Comparison of ENCODE assay signal across 31 mouse cellular contexts in the genomic region with DNA sequence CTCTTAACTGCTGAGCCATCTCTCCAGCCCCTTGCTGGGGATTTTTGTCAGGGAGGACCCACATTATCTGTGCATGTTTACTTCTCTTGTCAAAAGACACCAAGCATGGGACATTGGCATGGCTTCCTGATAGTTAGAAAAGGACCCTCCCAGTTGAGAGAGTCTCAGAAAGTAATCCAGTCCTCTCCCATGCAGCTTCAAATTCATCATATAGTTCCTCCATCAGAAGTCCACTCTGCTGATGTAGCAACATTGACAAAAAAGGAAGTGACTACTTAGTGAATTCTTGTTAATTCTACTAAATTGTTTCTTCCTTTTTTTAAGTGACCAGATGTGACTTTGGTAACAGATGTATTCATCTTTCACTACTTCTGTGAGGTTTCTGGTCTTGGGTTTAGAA. TPM values are rescaled to one million over a fixed set of nuclear protein-coding genes. Genes with fewer than 3 reads are reported as not detected.
DNase-seq lines count a peak whose midpoint lies in the region; ATAC-seq and TF ChIP-seq lines count a peak whose summit lies in the region.
"Had no signal": no experiment of that assay in that cellular context is flagged by ENCODE, and none has a peak within 500 bp of the region (broad histone marks: within the 10 kb centered on the region; RNA-seq: fewer than 3 reads in every experiment).

No protein-coding gene starts in this region.

- DNase-seq in A20 (ENCODE audit: low read depth, low spot score): peak; percentile 73
- DNase-seq in MEL (ENCODE audit: low read depth, low spot score): peak; percentile 12
- DNase-seq in frontal cortex, postnatal 25 days (ENCODE audit: low spot score in 2 of 2): no peak
- no peak for DNase-seq in urinary bladder, adult 2 months (ENCODE audit: low spot score)
- DNase-seq in right cerebral cortex, adult 2 months (ENCODE audit: low spot score in 2 of 2): no peak
- DNase-seq: adrenal gland, adult 2 months; adrenal gland, postnatal 36 days; cerebellum, adult 2 months; cerebellum, postnatal 25 days; embryo, embryonic 11 days; gastrocnemius, postnatal 36 days; heart, postnatal 14 days; kidney, adult 8-10 months; kidney, postnatal 4 days; layer of hippocampus, postnatal 36 days; lung, embryonic 14.5 days; right cerebral cortex, adult 18-20 months; right cerebral cortex, postnatal 4 days had no signal

- peaks cover 0 to 2% of the 10 kb centered on the region in 2 experiments; a peak in 1 of 4 replicates for H3K27me3 ChIP-seq in MEL (ENCODE audit: control insufficient read depth in 1 of 2, insufficient read depth in 2 of 2, low read length in 2 of 2)
- H3K27me3 ChIP-seq: embryonic facial prominence, embryonic 12.5 days; heart, embryonic 13.5 days; hindbrain, embryonic 12.5 days; limb, embryonic 15.5 days; midbrain, embryonic 15.5 days had no signal

- H3K4me1 ChIP-seq in MEL (ENCODE audit: control insufficient read depth in 1 of 2, insufficient read depth in 2 of 2, low read length in 2 of 2): no peaks in the 10 kb centered on the region

- no peak for TF ChIP-seq POLR2A in MEL (IDR thresholded peaks at IDR 0.05; ENCODE audit: control insufficient read depth in 1 of 2, insufficient read depth in 1 of 2, low read depth in 1 of 2, low read length in 2 of 2, poor library complexity in 1 of 2)

- H3K27ac ChIP-seq in MEL (ENCODE audit: control insufficient read depth, low read depth, low read length): no peak overlapping the region
- H3K27ac ChIP-seq: embryonic facial prominence, embryonic 12.5 days; heart, embryonic 13.5 days; hindbrain, embryonic 12.5 days; kidney, postnatal 0 days; limb, embryonic 10.5 days; limb, embryonic 15.5 days; liver, embryonic 15.5 days; midbrain, embryonic 15.5 days had no signal

- no peak for TF ChIP-seq CTCF in MEL (IDR thresholded peaks at IDR 0.05 in 2 of 3, conservative IDR thresholded peaks at IDR 0.05 in 1 of 3; ENCODE audit: control insufficient read depth in 1 of 3, insufficient read depth in 1 of 3, low read depth in 2 of 3, low read length in 3 of 3, poor library complexity in 1 of 3, severe bottlenecking in 1 of 3)

- no peak overlapping the region for H3K4me3 ChIP-seq in MEL (ENCODE audit: control insufficient read depth in 1 of 2, insufficient read depth in 1 of 2, low read depth in 2 of 2, low read length in 2 of 2)
- H3K4me3 ChIP-seq: embryonic facial prominence, embryonic 12.5 days; heart, embryonic 13.5 days; hindbrain, embryonic 12.5 days; limb, embryonic 10.5 days; limb, embryonic 15.5 days; liver, embryonic 15.5 days; midbrain, embryonic 15.5 days had no signal

- TF ChIP-seq RAD21 in MEL (IDR thresholded peaks at IDR 0.05; ENCODE audit: low read depth, low read length): no peak

- peak; percentile 39 to 65; a peak in 3 of 4 replicates for ATAC-seq in hematopoietic stem cell, adult 5-6 weeks (replicated peaks in 1 of 2; ENCODE audit: insufficient read depth in 1 of 2, low FRiP score in 2 of 2, low TSS enrichment in 1 of 2, low read depth in 1 of 2, poor library complexity in 2 of 2, severe bottlenecking in 2 of 2)
- peak; percentile 43; the same call in 1 of the 2 replicates for ATAC-seq in neutrophil, adult 5-6 weeks (ENCODE audit: extremely low read depth, insufficient number of reproducible peaks, low FRiP score, poor library complexity, severe bottlenecking)
- ATAC-seq: activated CD4-positive, CD25-positive, alpha-beta regulatory T cell, adult 4 months; forebrain, embryonic 14.5 days; intestine, embryonic 16.5 days; midbrain, embryonic 15.5 days had no signal

- no peak for TF ChIP-seq EP300 in MEL (IDR thresholded peaks at IDR 0.05; ENCODE audit: low read depth in 1 of 2, low read length in 2 of 2)

- H3K36me3 ChIP-seq in MEL (ENCODE audit: control insufficient read depth in 1 of 2, insufficient read depth in 2 of 2, low read length in 2 of 2): no peaks in the 10 kb centered on the region
- H3K36me3 ChIP-seq: embryonic facial prominence, embryonic 12.5 days; heart, embryonic 13.5 days; hindbrain, embryonic 12.5 days; limb, embryonic 10.5 days; limb, embryonic 15.5 days; liver, embryonic 15.5 days; midbrain, embryonic 15.5 days had no signal

- no peak overlapping the region for H3K9ac ChIP-seq in MEL (ENCODE audit: control insufficient read depth, low read depth, low read length, poor library complexity, severe bottlenecking)
- H3K9ac ChIP-seq: embryonic facial prominence, embryonic 12.5 days; heart, embryonic 13.5 days; hindbrain, embryonic 12.5 days; limb, embryonic 15.5 days; liver, embryonic 15.5 days; lung, embryonic 14.5 days; midbrain, embryonic 15.5 days had no signal

- no peaks in the 10 kb centered on the region for H3K9me3 ChIP-seq in MEL (replicated peaks; ENCODE audit: insufficient read depth, low read length)
- H3K9me3 ChIP-seq: embryonic facial prominence, embryonic 12.5 days; heart, embryonic 13.5 days; hindbrain, embryonic 12.5 days; limb, embryonic 10.5 days; limb, embryonic 15.5 days; liver, embryonic 15.5 days; midbrain, embryonic 15.5 days had no signal

- H3K79me2 ChIP-seq in MEL (ENCODE audit: control insufficient read depth, insufficient read depth, low read length, poor library complexity): no peaks in the 10 kb centered on the region

TF ChIP-seq in MEL, 35 proteins besides CTCF, POLR2A, EP300 and RAD21:
- TF ChIP-seq MEF2A (IDR thresholded peaks at IDR 0.05; ENCODE audit: extremely low read depth, insufficient replicate concordance, low read depth, low read length, poor library complexity, severe bottlenecking): no peak
- TF ChIP-seq USF1 (IDR thresholded peaks at IDR 0.05; ENCODE audit: low read depth, low read length): no peak
- no peak for TF ChIP-seq ELF1 (IDR thresholded peaks at IDR 0.05; ENCODE audit: low read depth, low read length)
- TF ChIP-seq USF2 (IDR thresholded peaks at IDR 0.05; ENCODE audit: borderline replicate concordance in 1 of 2, insufficient read depth in 1 of 2, low read depth in 1 of 2, low read length in 2 of 2): no peak
- no peak for TF ChIP-seq NELFE (IDR thresholded peaks at IDR 0.05; ENCODE audit: low read depth, low read length)
- TF ChIP-seq MAFK (IDR thresholded peaks at IDR 0.05; ENCODE audit: borderline replicate concordance, low read depth, low read length): no peak
- no peak for TF ChIP-seq CHD1 (IDR thresholded peaks at IDR 0.05; ENCODE audit: low read depth, low read length)
- TF ChIP-seq BHLHE40 (IDR thresholded peaks at IDR 0.05; ENCODE audit: borderline replicate concordance, low read depth, low read length): no peak
- TF ChIP-seq KAT2A (conservative IDR thresholded peaks at IDR 0.05; ENCODE audit: low read depth, low read length): no peak
- TF ChIP-seq SIN3A (IDR thresholded peaks at IDR 0.05; ENCODE audit: low read length): no peak
- TF ChIP-seq HCFC1 (IDR thresholded peaks at IDR 0.05; ENCODE audit: low read depth, low read length): no peak
- no peak for TF ChIP-seq GABPA (IDR thresholded peaks at IDR 0.05; ENCODE audit: low read depth, low read length)
- TF ChIP-seq SMC3 (IDR thresholded peaks at IDR 0.05; ENCODE audit: low read depth, low read length): no peak
- no peak for TF ChIP-seq ZKSCAN1 (IDR thresholded peaks at IDR 0.05; ENCODE audit: low read depth, low read length)
- no peak for TF ChIP-seq UBTF (IDR thresholded peaks at IDR 0.05; ENCODE audit: borderline replicate concordance, insufficient read depth, low read depth, low read length)
- no peak for TF ChIP-seq GATA1 (IDR thresholded peaks at IDR 0.05; ENCODE audit: low read depth, low read length)
- TF ChIP-seq TBP (IDR thresholded peaks at IDR 0.05; ENCODE audit: low read depth, low read length): no peak
- TF ChIP-seq POLR2AphosphoS5 (IDR thresholded peaks at IDR 0.05; ENCODE audit: borderline replicate concordance, low read depth, low read length): no peak
- TF ChIP-seq TCF12 (IDR thresholded peaks at IDR 0.05; ENCODE audit: low read depth, low read length): no peak

RNA-seq across cellular contexts. Expression of a gene that starts 2.4 kb away (rescaled TPM):
- total RNA-seq in MEL (2012; rRNA removed): not detected in 2 replicates
- polyA plus RNA-seq in MEL (2012; ENCODE audit: insufficient read depth in 1 of 2, insufficient read length in 2 of 2, low read depth in 1 of 2, low replicate concordance in 2 of 2, missing spikeins in 1 of 2): not detected
- total RNA-seq in hematopoietic stem cell, adult 5-6 weeks (2017): 1.8 and 2.4 TPM in 2 replicates
- total RNA-seq in neutrophil, adult 5-6 weeks (2017): 4.7 and 5.1 TPM in 2 replicates
- 15.9 and 17.6 TPM in 2 replicates for polyA plus RNA-seq in urinary bladder, adult 2 months (2012; rRNA removed)

Comparison
In these comparisons a context has a peak if more than half of its experiments do, and no peak if none do; other contexts are left out.
1. DNase-seq: peak in A20 (single experiment) and MEL (single experiment); none in frontal cortex, postnatal 25 days (0 of 2), urinary bladder, adult 2 months (single experiment) and right cerebral cortex, adult 2 months (0 of 2).